Mouse (Mus musculus): Measurements from ENCODE around the gene Lexm. TPM values are rescaled to one million over a fixed set of nuclear protein-coding genes. Genes with fewer than 3 reads are reported as not detected.

The Lexm gene
- polyA plus RNA-seq, 1 experiment from 2014 or later: not detected

- Histone ChIP-seq H3K4me1 (ENCODE audit: insufficient read depth, low read depth, low read length) (no peaks in the 10 kb centered on the region), H3K36me3 (ENCODE audit: insufficient read depth, low read length) (no peaks in the 10 kb centered on the region; the same call in 1 of the 2 replicates), H3K9ac (replicated peaks; ENCODE audit: low read depth) (no peak overlapping the region), H3K4me2 (replicated peaks; ENCODE audit: low read depth, low read length) (no peak overlapping the region), H3K27ac (ENCODE audit: low read length) (no peak overlapping the region), H3K9me3 (ENCODE audit: low read length) (no peaks in the 10 kb centered on the region), H3K4me3 (ENCODE audit: low read depth, low read length) (no peak overlapping the region), H3K27me3 (replicated peaks; ENCODE audit: insufficient read depth, low read length) (no peaks in the 10 kb centered on the region)
- DNase-seq (ENCODE audit: low spot score) (peak; percentile 26), ATAC-seq (peak; percentile 64)
- no peak for TF ChIP-seq CTCF (IDR thresholded peaks at IDR 0.05)
- peak; percentile 81 for TF ChIP-seq EP300 (IDR thresholded peaks at IDR 0.05)
- WGBS: 64% methylated on average over 12 of the region's 12 CpGs
Observed at GRCm38 (mm10) chr4:106582428-106583153, 34.5 kb downstream of the Lexm start.

- H3K4me3 ChIP-seq (ENCODE audit: low read depth, low read length): no peak overlapping the region
- DNase-seq (ENCODE audit: low spot score): no peak
- H3K9me3 ChIP-seq (ENCODE audit: low read length): no peaks in the 10 kb centered on the region
- H3K4me1 ChIP-seq (ENCODE audit: insufficient read depth, low read depth, low read length): no peaks in the 10 kb centered on the region
- H3K9ac ChIP-seq (replicated peaks; ENCODE audit: low read depth): no peak overlapping the region
- no peak overlapping the region for H3K4me2 ChIP-seq (replicated peaks; ENCODE audit: low read depth, low read length)
- WGBS: 82% methylated on average over 15 of the region's 15 CpGs
- TF ChIP-seq CTCF (IDR thresholded peaks at IDR 0.05) (no peak), EP300 (IDR thresholded peaks at IDR 0.05) (no peak)
- no peaks in the 10 kb centered on the region; the same call in 1 of the 2 replicates for H3K36me3 ChIP-seq (ENCODE audit: insufficient read depth, low read length)
- no peaks in the 10 kb centered on the region for H3K27me3 ChIP-seq (replicated peaks; ENCODE audit: insufficient read depth, low read length)
- no peak overlapping the region for H3K27ac ChIP-seq (ENCODE audit: low read length)
- no peak for ATAC-seq
Observed at GRCm38 (mm10) chr4:106581865-106582204, 35.2 kb downstream of the Lexm start.

GRCm38 (mm10) chr4:106581176-106581864 lies 35.7 kb downstream of the Lexm start:
- H3K36me3 ChIP-seq (ENCODE audit: insufficient read depth, low read length): no peaks in the 10 kb centered on the region; the same call in 1 of the 2 replicates

GRCm38 (mm10) chr4:106577511-106577910 lies 39.5 kb downstream of the Lexm start:
- Histone ChIP-seq H3K27me3 (replicated peaks; ENCODE audit: insufficient read depth, low read length) (no peaks in the 10 kb centered on the region), H3K9me3 (ENCODE audit: low read length) (no peaks in the 10 kb centered on the region), H3K4me3 (ENCODE audit: low read depth, low read length) (no peak overlapping the region), H3K27ac (ENCODE audit: low read length) (no peak overlapping the region), H3K36me3 (ENCODE audit: insufficient read depth, low read length) (no peaks in the 10 kb centered on the region), H3K4me1 (ENCODE audit: insufficient read depth, low read depth, low read length) (no peaks in the 10 kb centered on the region), H3K4me2 (replicated peaks; ENCODE audit: low read depth, low read length) (no peak overlapping the region), H3K9ac (replicated peaks; ENCODE audit: low read depth) (no peak overlapping the region)
- ATAC-seq (no peak), DNase-seq (ENCODE audit: low spot score) (no peak)
- TF ChIP-seq EP300 (IDR thresholded peaks at IDR 0.05) (no peak), CTCF (IDR thresholded peaks at IDR 0.05) (no peak)
- WGBS: 82% methylated on average over 7 of the region's 7 CpGs

More at GRCm38 (mm10) chr4:106581176-106581864, 35.7 kb downstream of the Lexm start:
- Histone ChIP-seq H3K4me2 (replicated peaks; ENCODE audit: low read depth, low read length) (no peak overlapping the region), H3K4me3 (ENCODE audit: low read depth, low read length) (no peak overlapping the region), H3K27me3 (replicated peaks; ENCODE audit: insufficient read depth, low read length) (no peaks in the 10 kb centered on the region), H3K9ac (replicated peaks; ENCODE audit: low read depth) (no peak overlapping the region), H3K4me1 (ENCODE audit: insufficient read depth, low read depth, low read length) (no peaks in the 10 kb centered on the region), H3K9me3 (ENCODE audit: low read length) (no peaks in the 10 kb centered on the region), H3K27ac (ENCODE audit: low read length) (no peak overlapping the region)
- ATAC-seq (peak; percentile 37; the same call in 1 of the 2 replicates), DNase-seq (ENCODE audit: low spot score) (peak; percentile 21)
- TF ChIP-seq CTCF (IDR thresholded peaks at IDR 0.05): no peak
- TF ChIP-seq EP300 (IDR thresholded peaks at IDR 0.05): no peak
- WGBS: 65% methylated on average over 14 of the region's 14 CpGs

GRCm38 (mm10) chr4:106575022-106575421 lies 42.0 kb downstream of the Lexm start:
- no peak overlapping the region for H3K4me2 ChIP-seq (replicated peaks; ENCODE audit: low read depth, low read length)
- TF ChIP-seq EP300 (IDR thresholded peaks at IDR 0.05) (no peak), CTCF (IDR thresholded peaks at IDR 0.05) (no peak)
- no peaks in the 10 kb centered on the region for H3K36me3 ChIP-seq (ENCODE audit: insufficient read depth, low read length)
- H3K27me3 ChIP-seq (replicated peaks; ENCODE audit: insufficient read depth, low read length): no peaks in the 10 kb centered on the region
- H3K27ac ChIP-seq (ENCODE audit: low read length): no peak overlapping the region
- no peaks in the 10 kb centered on the region for H3K4me1 ChIP-seq (ENCODE audit: insufficient read depth, low read depth, low read length)
- H3K4me3 ChIP-seq (ENCODE audit: low read depth, low read length): no peak overlapping the region
- DNase-seq (ENCODE audit: low spot score) (no peak), ATAC-seq (no peak)
- no peaks in the 10 kb centered on the region for H3K9me3 ChIP-seq (ENCODE audit: low read length)
- 78% methylated on average over 8 of the region's 8 CpGs for WGBS
- no peak overlapping the region for H3K9ac ChIP-seq (replicated peaks; ENCODE audit: low read depth)

- no peaks in the 10 kb centered on the region for H3K36me3 ChIP-seq (ENCODE audit: insufficient read depth, low read length)
- H3K9ac ChIP-seq (replicated peaks; ENCODE audit: low read depth): 0 out of 2 replicates have a peak overlapping the region, but pooled peaks have one; percentile 12
- ATAC-seq: no peak
- H3K4me1 ChIP-seq (ENCODE audit: insufficient read depth, low read depth, low read length): no peaks in the 10 kb centered on the region
- no peak overlapping the region for H3K27ac ChIP-seq (ENCODE audit: low read length)
- H3K9me3 ChIP-seq (ENCODE audit: low read length): no peaks in the 10 kb centered on the region
- no peak for TF ChIP-seq CTCF (IDR thresholded peaks at IDR 0.05)
- TF ChIP-seq EP300 (IDR thresholded peaks at IDR 0.05): no peak
- no peaks in the 10 kb centered on the region for H3K27me3 ChIP-seq (replicated peaks; ENCODE audit: insufficient read depth, low read length)
- no peak for DNase-seq (ENCODE audit: low spot score)
- WGBS: 86% methylated on average over 11 of the region's 11 CpGs
- H3K4me3 ChIP-seq (ENCODE audit: low read depth, low read length): no peak overlapping the region
- no peak overlapping the region for H3K4me2 ChIP-seq (replicated peaks; ENCODE audit: low read depth, low read length)
Observed at GRCm38 (mm10) chr4:106571081-106571724, 45.8 kb downstream of the Lexm start.

All from lung, postnatal 0 days (tissue).